Mouse (Mus musculus) E14TG2a.4 (cell line): ENCODE data around the gene Specc1l.

Source experiments
- CTCF ChIP-seq: conservative IDR thresholded peaks from 2 replicates; pipeline ENCODE4 v1.5.1; 2014; ENCODE audit warnings: low read length
- NANOG ChIP-seq: IDR thresholded peaks from 2 replicates; pipeline ENCODE4 v1.6.1; 2014; ENCODE audit warnings: borderline replicate concordance, low read length, mixed read lengths
- POU5F1 ChIP-seq: IDR thresholded peaks from 2 replicates; pipeline ENCODE4 v1.6.1; 2014; ENCODE audit warnings: low read length, borderline replicate concordance

DNA sequence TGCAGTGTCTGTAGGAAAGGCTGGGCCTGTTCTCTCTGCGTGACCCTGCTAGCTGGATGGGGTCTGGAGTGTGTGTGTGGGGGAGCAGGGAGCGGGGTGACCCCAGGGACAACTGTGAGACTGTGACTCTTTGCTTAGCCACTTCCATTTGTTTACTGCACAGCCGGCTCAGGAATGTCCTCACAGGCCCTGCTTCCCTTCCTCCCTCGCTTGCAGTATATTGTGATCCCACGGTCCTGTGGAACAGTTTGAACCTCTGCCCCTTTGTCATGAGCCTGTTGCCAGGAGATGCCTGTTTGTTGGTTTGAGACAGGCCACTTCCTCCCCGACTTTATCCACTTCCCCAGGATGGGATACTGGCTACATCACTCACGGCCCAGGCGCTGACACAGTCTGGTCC lies 35.4 kb upstream of the Specc1l start:
- TF ChIP-seq NANOG (no peak), CTCF (no peak), POU5F1 (no peak)
